Mouse (Mus musculus) forebrain, embryonic 11.5 days (tissue): ENCODE measurements around the gene Tmem259. TPM values are rescaled to one million over a fixed set of nuclear protein-coding genes. Genes with fewer than 3 reads are reported as not detected.
A peak's percentile ranks its signal among the peaks of the same experiment; 100 is the strongest.

Experiments
- ATAC-seq: fragments of 200-750 bp; cut with Nextera tagmentation; replicated peaks from 2 replicates; pipeline ENCODE4 v1.8.0; 2017; ENCODE audit warnings: moderate TSS enrichment; ENCODE audit not compliant: low FRiP score
- DNase-seq: peaks from one replicate; pipeline ENCODE4 v3.0.0-alpha.2; 2017; ENCODE audit warnings: low spot score
- H3K27ac ChIP-seq: fragments of 300-500 bp; sonication (generic); 2 replicates; pipeline ENCODE4 v1.5.1; 2014; ENCODE audit warnings: low read depth, low read length
- H3K27me3 ChIP-seq: fragments of 300-500 bp; sonication (generic); 2 replicates; pipeline ENCODE4 v1.6.1; 2014; ENCODE audit warnings: mild to moderate bottlenecking, low read length, mixed read lengths; ENCODE audit not compliant: control insufficient read depth, insufficient read depth
- H3K36me3 ChIP-seq: fragments of 300-500 bp; sonication (generic); 2 replicates; pipeline ENCODE4 v1.6.1; 2014; ENCODE audit warnings: mild to moderate bottlenecking, low read length, moderate library complexity, mixed read lengths; ENCODE audit not compliant: control insufficient read depth, insufficient read depth
- H3K4me1 ChIP-seq: fragments of 300-500 bp; sonication (generic); replicated peaks from 2 replicates; pipeline ENCODE4 v1.6.1; 2014; ENCODE audit warnings: low read length, mixed read lengths; ENCODE audit not compliant: control insufficient read depth, insufficient read depth
- H3K4me2 ChIP-seq: fragments of 300-500 bp; sonication (generic); 2 replicates; pipeline ENCODE4 v1.6.1; 2014; ENCODE audit warnings: low read depth, mild to moderate bottlenecking, low read length, moderate library complexity, mixed read lengths; ENCODE audit not compliant: severe bottlenecking
- H3K4me3 ChIP-seq: fragments of 300-500 bp; sonication (generic); 2 replicates; pipeline ENCODE4 v1.5.1; 2014; ENCODE audit warnings: low read depth, low read length
- H3K9ac ChIP-seq: fragments of 300-500 bp; sonication (generic); 2 replicates; pipeline ENCODE4 v1.6.1; 2014; ENCODE audit warnings: low read length
- H3K9me3 ChIP-seq: fragments of 300-500 bp; sonication (generic); 2 replicates; pipeline ENCODE4 v1.6.1; 2016; ENCODE audit warnings: low read length, mixed read lengths; ENCODE audit not compliant: control insufficient read depth
- WGBS: fragments of 180-500 bp; shearing (Covaris S2); extraction: QIAGEN DNeasy Blood & Tissue Kit; methylation state at CpG from one replicate; pipeline ENCODE4 v1.1.7; 2014; 5-methylcytosine and 5-hydroxymethylcytosine counted together
- polyA plus RNA-seq: library from polyadenylated mRNA; unstranded; fragments of >200 nt; fragmentation: Nextera tagmentation; extraction: Ambion mirVana; gene quantifications from 2 replicates; pipeline ENCODE4 v1.2.1, GENCODE M21; 2014

Gene Tmem259
- polyA plus RNA-seq, 1 experiment from 2014 or later, result 17.8 TPM

GRCm38 (mm10) chr10:79972831-79973230 lies 11.3 kb downstream of the Tmem259 start:
- H3K4me3 ChIP-seq, result no peak overlapping the region
- DNase-seq (no peak), ATAC-seq (no peak)
- H3K9ac ChIP-seq, result no peak overlapping the region
- H3K27ac ChIP-seq, result no peak overlapping the region
- H3K27me3 ChIP-seq, result peaks cover 20% of the 10 kb centered on the region
- no peak overlapping the region for H3K4me2 ChIP-seq
- peaks cover 15% of the 10 kb centered on the region for H3K36me3 ChIP-seq
- H3K9me3 ChIP-seq, result no peaks in the 10 kb centered on the region
- H3K4me1 ChIP-seq, result peaks cover 8% of the 10 kb centered on the region
- WGBS, result 72% methylated on average over 14 of the region's 14 CpGs

- Histone ChIP-seq H3K9me3 (no peaks in the 10 kb centered on the region), H3K36me3 (peaks cover 5% of the 10 kb centered on the region), H3K27ac (no peak overlapping the region), H3K4me3 (peak overlapping the region; percentile 29), H3K9ac (peak overlapping the region; percentile 39; the same call in 1 of the 2 replicates), H3K27me3 (peaks cover 20% of the 10 kb centered on the region), H3K4me1 (peaks cover 8% of the 10 kb centered on the region), H3K4me2 (peak overlapping the region; percentile 53)
- WGBS, result 4% methylated on average over 21 of the region's 21 CpGs
- DNase-seq, result no peak
- no peak for ATAC-seq
Observed at GRCm38 (mm10) chr10:79971183-79971497, 13.0 kb downstream of the Tmem259 start.

DNA sequence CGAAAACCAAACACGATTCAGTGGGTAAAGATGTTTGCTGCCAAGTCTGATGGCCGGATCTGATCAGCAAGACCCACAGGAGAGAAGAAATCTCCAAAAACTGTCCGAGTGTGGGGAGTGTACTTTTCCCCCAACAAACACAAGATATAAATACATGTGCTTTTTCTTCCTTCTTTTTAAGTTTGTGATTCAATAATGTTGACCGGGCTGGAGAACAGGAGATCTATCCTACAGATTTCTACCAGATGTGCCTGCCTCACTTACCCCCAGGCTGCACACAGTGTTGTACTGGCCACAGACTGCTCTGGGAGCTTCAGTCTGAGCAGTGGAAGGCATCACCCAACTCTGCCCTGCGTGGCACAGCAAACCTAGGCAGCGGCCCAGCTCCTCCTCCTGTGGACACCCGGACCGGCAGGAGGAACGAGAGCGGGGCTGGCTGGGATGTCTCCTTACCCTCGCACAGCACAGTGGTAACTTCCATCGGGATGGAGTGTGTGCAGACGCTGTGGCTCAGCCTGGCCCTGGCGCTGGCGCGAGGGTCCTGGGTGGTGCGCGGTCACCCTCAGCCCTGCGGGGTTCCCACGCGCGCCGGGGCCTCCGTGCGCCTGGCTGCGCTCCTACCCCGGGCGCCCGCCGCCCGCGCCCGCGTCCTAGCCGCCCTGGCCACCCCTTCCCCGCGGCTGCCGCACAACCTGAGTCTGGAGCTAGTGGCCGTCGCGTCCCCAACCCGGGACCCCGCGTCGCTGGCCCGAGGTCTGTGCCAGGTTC lies 13.5 kb downstream of the Tmem259 start, which contains the start of gene Grin3b:
Grin3b (plus strand) TSS at position 301 of the 768 bp plus-strand sequence.
- H3K9ac ChIP-seq, result peak within 1 kb of the TSS; percentile 39; the same call in 1 of the 2 replicates
- H3K27me3 ChIP-seq, result peaks cover 20% of the 10 kb centered on the region
- H3K4me3 ChIP-seq, result peak within 1 kb of the TSS; percentile 29
- no peak within 1 kb of the TSS for H3K27ac ChIP-seq
- H3K36me3 ChIP-seq, result peaks cover 3% of the 10 kb centered on the region; the same call in 1 of the 2 replicates
- ATAC-seq (no peak; the same call in 1 of the 2 replicates), DNase-seq (no peak)
- H3K4me1 ChIP-seq, result peaks cover 8% of the 10 kb centered on the region
- H3K9me3 ChIP-seq, result no peaks in the 10 kb centered on the region
- peak within 1 kb of the TSS; percentile 53 for H3K4me2 ChIP-seq
- 8% methylated on average over 47 of the region's 47 CpGs for WGBS

GRCm38 (mm10) chr10:79969124-79969568 lies 15.0 kb downstream of the Tmem259 start:
- peaks cover 8% of the 10 kb centered on the region; the same call in 1 of the 2 replicates for H3K36me3 ChIP-seq
- H3K27me3 ChIP-seq, result peaks cover 20% of the 10 kb centered on the region
- no peak for ATAC-seq

GRCm38 (mm10) chr10:79968181-79968580 lies 15.9 kb downstream of the Tmem259 start:
- H3K36me3 ChIP-seq, result peaks cover 8% of the 10 kb centered on the region; the same call in 1 of the 2 replicates
- peaks cover 20% of the 10 kb centered on the region for H3K27me3 ChIP-seq
- DNase-seq, result no peak
- no peak for ATAC-seq
- no peak overlapping the region for H3K27ac ChIP-seq
- no peak overlapping the region for H3K9ac ChIP-seq
- no peak overlapping the region for H3K4me3 ChIP-seq
- H3K4me1 ChIP-seq, result peaks cover 8% of the 10 kb centered on the region
- no peaks in the 10 kb centered on the region for H3K9me3 ChIP-seq
- H3K4me2 ChIP-seq, result no peak overlapping the region
- 84% methylated on average over 1 of the region's 1 CpGs for WGBS

More at GRCm38 (mm10) chr10:79969124-79969568, 15.0 kb downstream of the Tmem259 start:
- Histone ChIP-seq H3K27ac (no peak overlapping the region), H3K9ac (no peak overlapping the region), H3K4me1 (peaks cover 8% of the 10 kb centered on the region), H3K4me2 (no peak overlapping the region), H3K4me3 (no peak overlapping the region), H3K9me3 (no peaks in the 10 kb centered on the region)
- WGBS, result 12% methylated on average over 3 of the region's 3 CpGs
- no peak for DNase-seq

GRCm38 (mm10) chr10:79966886-79967400 lies 17.2 kb downstream of the Tmem259 start:
- no peak overlapping the region for H3K4me2 ChIP-seq
- 94% methylated on average over 5 of the region's 5 CpGs for WGBS
- DNase-seq (no peak), ATAC-seq (no peak)
- H3K27me3 ChIP-seq, result peaks cover 16% of the 10 kb centered on the region
- H3K9ac ChIP-seq, result no peak overlapping the region
- no peak overlapping the region for H3K4me3 ChIP-seq
- H3K36me3 ChIP-seq, result peaks cover 10% of the 10 kb centered on the region; the same call in 1 of the 2 replicates
- no peak overlapping the region for H3K27ac ChIP-seq
- H3K9me3 ChIP-seq, result no peaks in the 10 kb centered on the region
- H3K4me1 ChIP-seq, result peaks cover 8% of the 10 kb centered on the region

DNA sequence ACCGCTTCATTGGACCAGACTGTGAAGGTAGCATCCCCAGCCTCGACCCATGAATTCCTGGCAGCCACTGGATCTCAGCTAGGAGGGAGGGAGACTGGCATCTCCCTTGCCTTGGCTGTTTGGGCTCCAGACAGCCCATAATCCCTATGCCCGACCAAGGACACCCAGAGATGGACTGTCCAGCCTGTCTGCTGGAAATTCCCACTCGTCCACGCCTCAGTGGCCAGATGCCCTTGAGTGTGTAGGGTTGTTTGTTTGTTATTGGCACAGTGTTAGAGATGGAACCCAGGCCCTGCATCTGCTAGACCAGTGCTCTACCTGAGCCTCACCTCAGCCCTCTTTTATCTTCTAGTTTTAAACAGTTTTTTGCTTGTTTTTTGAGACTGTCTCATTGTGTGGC lies 18.8 kb downstream of the Tmem259 start:
- Histone ChIP-seq H3K36me3 (peaks cover 10% of the 10 kb centered on the region; the same call in 1 of the 2 replicates), H3K4me1 (peaks cover 8% of the 10 kb centered on the region), H3K9me3 (no peaks in the 10 kb centered on the region), H3K4me2 (no peak overlapping the region), H3K27ac (no peak overlapping the region), H3K4me3 (no peak overlapping the region), H3K9ac (no peak overlapping the region), H3K27me3 (peaks cover under 1% of the 10 kb centered on the region; the same call in 1 of the 2 replicates)
- DNase-seq (no peak), ATAC-seq (no peak)
- WGBS, result 89% methylated on average over 5 of the region's 5 CpGs

- Histone ChIP-seq H3K27me3 (no peaks in the 10 kb centered on the region; the same call in 1 of the 2 replicates), H3K27ac (no peak overlapping the region), H3K4me2 (no peak overlapping the region), H3K4me1 (peaks cover 8% of the 10 kb centered on the region), H3K9me3 (no peaks in the 10 kb centered on the region), H3K9ac (no peak overlapping the region), H3K36me3 (peaks cover 10% of the 10 kb centered on the region; the same call in 1 of the 2 replicates), H3K4me3 (no peak overlapping the region)
- ATAC-seq (no peak), DNase-seq (no peak)
- WGBS, result 89% methylated on average over 7 of the region's 7 CpGs
Observed at GRCm38 (mm10) chr10:79964727-79965126, 19.4 kb downstream of the Tmem259 start.
